Mouse (Mus musculus): ENCODE measurements around the gene Pom121. TPM values are rescaled to one million over a fixed set of nuclear protein-coding genes. Genes with fewer than 3 reads are reported as not detected.
A peak's percentile ranks its signal among the peaks of the same experiment; 100 is the strongest.

Pom121 gene
- polyA plus RNA-seq, 1 experiment from 2014 or later: 27.2 TPM

GRCm38 (mm10) chr5:135347511-135348011 lies 46.8 kb downstream of the Pom121 start:
- 67% methylated on average over 4 of the region's 4 CpGs for WGBS
- Histone ChIP-seq H3K27me3 (ENCODE audit: control insufficient read depth, insufficient read depth, low read length) (no peaks in the 10 kb centered on the region), H3K9me3 (ENCODE audit: control insufficient read depth, low read length) (peaks cover 3% of the 10 kb centered on the region; the same call in 1 of the 2 replicates), H3K4me2 (ENCODE audit: low read depth, low read length, severe bottlenecking) (no peak overlapping the region), H3K36me3 (ENCODE audit: control insufficient read depth, insufficient read depth, low read length) (no peaks in the 10 kb centered on the region), H3K4me1 (replicated peaks; ENCODE audit: control insufficient read depth, insufficient read depth, low read length) (no peaks in the 10 kb centered on the region), H3K27ac (ENCODE audit: low read depth, low read length) (no peak overlapping the region), H3K9ac (ENCODE audit: low read length) (no peak overlapping the region), H3K4me3 (ENCODE audit: low read depth, low read length) (no peak overlapping the region)
- DNase-seq (ENCODE audit: low spot score) (no peak), ATAC-seq (replicated peaks; ENCODE audit: low FRiP score) (no peak)

- H3K4me2 ChIP-seq (ENCODE audit: low read depth, low read length, severe bottlenecking): no peak overlapping the region
- H3K27me3 ChIP-seq (ENCODE audit: control insufficient read depth, insufficient read depth, low read length): no peaks in the 10 kb centered on the region
- no peak overlapping the region for H3K9ac ChIP-seq (ENCODE audit: low read length)
- ATAC-seq (replicated peaks; ENCODE audit: low FRiP score) (no peak), DNase-seq (ENCODE audit: low spot score) (no peak)
- no peaks in the 10 kb centered on the region for H3K36me3 ChIP-seq (ENCODE audit: control insufficient read depth, insufficient read depth, low read length)
- WGBS: 21% methylated on average over 1 of the region's 1 CpGs
- H3K4me1 ChIP-seq (replicated peaks; ENCODE audit: control insufficient read depth, insufficient read depth, low read length): no peaks in the 10 kb centered on the region
- no peak overlapping the region for H3K4me3 ChIP-seq (ENCODE audit: low read depth, low read length)
- H3K9me3 ChIP-seq (ENCODE audit: control insufficient read depth, low read length): peaks cover 3% of the 10 kb centered on the region; the same call in 1 of the 2 replicates
- no peak overlapping the region for H3K27ac ChIP-seq (ENCODE audit: low read depth, low read length)
These were observed 47.9 kb downstream of the Pom121 start for GRCm38 (mm10) chr5:135346430-135346829.

GRCm38 (mm10) chr5:135345989-135346388 lies 48.4 kb downstream of the Pom121 start:
- WGBS: 81% methylated on average over 7 of the region's 7 CpGs
- H3K4me1 ChIP-seq (replicated peaks; ENCODE audit: control insufficient read depth, insufficient read depth, low read length): no peaks in the 10 kb centered on the region

GRCm38 (mm10) chr5:135337575-135337974 lies 56.8 kb downstream of the Pom121 start:
- Histone ChIP-seq H3K9ac (ENCODE audit: low read length) (no peak overlapping the region), H3K4me2 (ENCODE audit: low read depth, low read length, severe bottlenecking) (no peak overlapping the region), H3K9me3 (ENCODE audit: control insufficient read depth, low read length) (no peaks in the 10 kb centered on the region), H3K4me3 (ENCODE audit: low read depth, low read length) (no peak overlapping the region), H3K36me3 (ENCODE audit: control insufficient read depth, insufficient read depth, low read length) (no peaks in the 10 kb centered on the region), H3K4me1 (replicated peaks; ENCODE audit: control insufficient read depth, insufficient read depth, low read length) (no peaks in the 10 kb centered on the region), H3K27me3 (ENCODE audit: control insufficient read depth, insufficient read depth, low read length) (no peaks in the 10 kb centered on the region), H3K27ac (ENCODE audit: low read depth, low read length) (no peak overlapping the region)
- WGBS: 80% methylated on average over 3 of the region's 3 CpGs
- ATAC-seq (replicated peaks; ENCODE audit: low FRiP score) (no peak), DNase-seq (ENCODE audit: low spot score) (no peak)

More at GRCm38 (mm10) chr5:135345989-135346388, 48.4 kb downstream of the Pom121 start:
- no peak overlapping the region for H3K27ac ChIP-seq (ENCODE audit: low read depth, low read length)
- H3K36me3 ChIP-seq (ENCODE audit: control insufficient read depth, insufficient read depth, low read length): no peaks in the 10 kb centered on the region
- H3K27me3 ChIP-seq (ENCODE audit: control insufficient read depth, insufficient read depth, low read length): no peaks in the 10 kb centered on the region
- H3K9me3 ChIP-seq (ENCODE audit: control insufficient read depth, low read length): peaks cover 3% of the 10 kb centered on the region; the same call in 1 of the 2 replicates
- H3K4me3 ChIP-seq (ENCODE audit: low read depth, low read length): no peak overlapping the region
- no peak for ATAC-seq (replicated peaks; ENCODE audit: low FRiP score)
- no peak overlapping the region for H3K9ac ChIP-seq (ENCODE audit: low read length)
- H3K4me2 ChIP-seq (ENCODE audit: low read depth, low read length, severe bottlenecking): no peak overlapping the region
- DNase-seq (ENCODE audit: low spot score): peak; percentile 27

- Histone ChIP-seq H3K4me3 (ENCODE audit: low read depth, low read length) (no peak overlapping the region), H3K4me1 (replicated peaks; ENCODE audit: control insufficient read depth, insufficient read depth, low read length) (peaks cover under 1% of the 10 kb centered on the region; the same call in 1 of the 2 replicates), H3K27ac (ENCODE audit: low read depth, low read length) (no peak overlapping the region), H3K4me2 (ENCODE audit: low read depth, low read length, severe bottlenecking) (no peak overlapping the region), H3K9me3 (ENCODE audit: control insufficient read depth, low read length) (no peaks in the 10 kb centered on the region), H3K27me3 (ENCODE audit: control insufficient read depth, insufficient read depth, low read length) (no peaks in the 10 kb centered on the region), H3K36me3 (ENCODE audit: control insufficient read depth, insufficient read depth, low read length) (no peaks in the 10 kb centered on the region), H3K9ac (ENCODE audit: low read length) (no peak overlapping the region)
- 84% methylated on average over 6 of the region's 6 CpGs for WGBS
- ATAC-seq (replicated peaks; ENCODE audit: low FRiP score) (no peak), DNase-seq (ENCODE audit: low spot score) (no peak)
These were observed 63.2 kb downstream of the Pom121 start for GRCm38 (mm10) chr5:135331161-135331560.

GRCm38 (mm10) chr5:135330201-135330600 lies 64.1 kb downstream of the Pom121 start:
- no peak overlapping the region for H3K4me3 ChIP-seq (ENCODE audit: low read depth, low read length)
- H3K27me3 ChIP-seq (ENCODE audit: control insufficient read depth, insufficient read depth, low read length): no peaks in the 10 kb centered on the region
- WGBS: 88% methylated on average over 5 of the region's 5 CpGs
- no peak overlapping the region for H3K9ac ChIP-seq (ENCODE audit: low read length)
- DNase-seq (ENCODE audit: low spot score) (no peak), ATAC-seq (replicated peaks; ENCODE audit: low FRiP score) (no peak)
- peaks cover 3% of the 10 kb centered on the region; the same call in 1 of the 2 replicates for H3K4me1 ChIP-seq (replicated peaks; ENCODE audit: control insufficient read depth, insufficient read depth, low read length)
- H3K36me3 ChIP-seq (ENCODE audit: control insufficient read depth, insufficient read depth, low read length): no peaks in the 10 kb centered on the region
- H3K27ac ChIP-seq (ENCODE audit: low read depth, low read length): no peak overlapping the region
- no peak overlapping the region for H3K4me2 ChIP-seq (ENCODE audit: low read depth, low read length, severe bottlenecking)
- H3K9me3 ChIP-seq (ENCODE audit: control insufficient read depth, low read length): no peaks in the 10 kb centered on the region

- Histone ChIP-seq H3K27me3 (ENCODE audit: control insufficient read depth, insufficient read depth, low read length) (no peaks in the 10 kb centered on the region), H3K4me3 (ENCODE audit: low read depth, low read length) (no peak overlapping the region), H3K4me1 (replicated peaks; ENCODE audit: control insufficient read depth, insufficient read depth, low read length) (peaks cover 3% of the 10 kb centered on the region; the same call in 1 of the 2 replicates), H3K27ac (ENCODE audit: low read depth, low read length) (no peak overlapping the region), H3K9me3 (ENCODE audit: control insufficient read depth, low read length) (no peaks in the 10 kb centered on the region), H3K4me2 (ENCODE audit: low read depth, low read length, severe bottlenecking) (no peak overlapping the region), H3K36me3 (ENCODE audit: control insufficient read depth, insufficient read depth, low read length) (no peaks in the 10 kb centered on the region), H3K9ac (ENCODE audit: low read length) (no peak overlapping the region)
- ATAC-seq (replicated peaks; ENCODE audit: low FRiP score) (no peak), DNase-seq (ENCODE audit: low spot score) (no peak)
- WGBS: 80% methylated on average over 4 of the region's 4 CpGs
These were observed 64.9 kb downstream of the Pom121 start for GRCm38 (mm10) chr5:135329471-135329870.

Small RNAs within 50 kb of the gene (microRNA-seq; reads per million reads assigned to microRNA genes)
- not detected for gene Mir7033 (ENCODE audit: insufficient number of aligned reads)

Other genes starting within 250 kb of the Pom121 start
- 24.5 and 25.8 TPM in 2 replicates for gene Tbl2, start 244.9 kb downstream of the Pom121 start, polyA plus RNA-seq (2014; fragmentation: Nextera tagmentation; extraction: Ambion mirVana)
- gene Bcl7b, start 226.3 kb downstream of the Pom121 start, polyA plus RNA-seq (2014; fragmentation: Nextera tagmentation; extraction: Ambion mirVana): 43.8 and 46.8 TPM in 2 replicates
- 76.3 and 83.6 TPM in 2 replicates for gene Baz1b, start 207.3 kb downstream of the Pom121 start, polyA plus RNA-seq (2014; fragmentation: Nextera tagmentation; extraction: Ambion mirVana)
- 19.5 and 19.7 TPM in 2 replicates for gene Fzd9, start 143.3 kb downstream of the Pom121 start, polyA plus RNA-seq (2014; fragmentation: Nextera tagmentation; extraction: Ambion mirVana)
- 0.15 TPM in 1 of 2 replicates, not detected in the other for gene Fkbp6, start 44.5 kb downstream of the Pom121 start, polyA plus RNA-seq (2014; fragmentation: Nextera tagmentation; extraction: Ambion mirVana)
- gene Trim50, start 41.3 kb downstream of the Pom121 start, polyA plus RNA-seq (2014; fragmentation: Nextera tagmentation; extraction: Ambion mirVana): not detected in 2 replicates
- gene Nsun5, start 24.6 kb downstream of the Pom121 start, polyA plus RNA-seq (2014; fragmentation: Nextera tagmentation; extraction: Ambion mirVana): 33.0 and 36.2 TPM in 2 replicates
- 70.3 and 76.5 TPM in 2 replicates for gene Hip1, start 150.6 kb upstream of the Pom121 start, polyA plus RNA-seq (2014; fragmentation: Nextera tagmentation; extraction: Ambion mirVana)
- not detected in 2 replicates for gene Ccl26, start 169.0 kb upstream of the Pom121 start, polyA plus RNA-seq (2014; fragmentation: Nextera tagmentation; extraction: Ambion mirVana)
- gene Ccl24, start 178.5 kb upstream of the Pom121 start, polyA plus RNA-seq (2014; fragmentation: Nextera tagmentation; extraction: Ambion mirVana): 0.99 and 1.1 TPM in 2 replicates
- gene Rhbdd2, start 238.1 kb upstream of the Pom121 start, polyA plus RNA-seq (2014; fragmentation: Nextera tagmentation; extraction: Ambion mirVana): 60.1 and 61.3 TPM in 2 replicates